Mouse (Mus musculus) ovary, adult 18-20 months (tissue): ENCODE data around the gene Foxc1.

ENCODE experiments used
- DNase-seq: peaks from one replicate; pipeline ENCODE4 v3.0.0; 2022; ENCODE audit warnings: low spot score, mixed read lengths

Foxc1 gene

DNA sequence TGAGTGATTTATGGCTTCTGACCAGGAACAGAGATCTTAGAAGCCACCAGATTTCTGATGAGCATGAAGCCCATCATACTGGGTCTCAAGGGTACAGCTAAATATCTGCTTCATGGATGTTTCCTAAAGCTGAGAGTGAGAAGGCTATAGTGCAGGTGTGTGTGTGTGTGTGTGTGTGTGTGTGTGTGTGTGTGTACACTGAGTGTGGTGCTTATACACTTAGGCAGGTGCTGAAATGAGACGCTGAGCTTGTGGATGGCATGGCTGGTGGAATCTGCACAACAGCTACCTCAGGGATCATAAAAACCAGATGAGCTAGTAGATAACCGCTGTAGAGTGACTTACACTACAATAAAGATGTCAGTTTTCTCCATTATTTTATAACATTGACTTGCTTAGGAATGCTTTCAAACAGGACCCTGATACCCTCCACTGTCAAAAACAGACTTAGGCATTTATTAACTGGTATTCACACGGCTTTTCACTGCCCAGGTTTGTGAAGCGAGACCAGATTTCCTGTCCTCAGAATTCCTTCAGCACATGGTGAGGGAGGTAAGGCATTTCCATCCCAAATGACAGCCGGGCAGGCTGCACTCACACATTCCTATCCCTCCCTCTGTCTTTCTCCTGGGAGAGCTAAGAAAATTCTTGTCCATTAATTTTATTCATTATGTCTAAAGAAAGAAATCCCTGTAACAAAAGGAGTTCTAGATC lies 43.0 kb downstream of the Foxc1 start:
- no peak for DNase-seq

GRCm38 (mm10) chr13:31853564-31853963 lies 47.1 kb downstream of the Foxc1 start:
- DNase-seq: no peak

DNA sequence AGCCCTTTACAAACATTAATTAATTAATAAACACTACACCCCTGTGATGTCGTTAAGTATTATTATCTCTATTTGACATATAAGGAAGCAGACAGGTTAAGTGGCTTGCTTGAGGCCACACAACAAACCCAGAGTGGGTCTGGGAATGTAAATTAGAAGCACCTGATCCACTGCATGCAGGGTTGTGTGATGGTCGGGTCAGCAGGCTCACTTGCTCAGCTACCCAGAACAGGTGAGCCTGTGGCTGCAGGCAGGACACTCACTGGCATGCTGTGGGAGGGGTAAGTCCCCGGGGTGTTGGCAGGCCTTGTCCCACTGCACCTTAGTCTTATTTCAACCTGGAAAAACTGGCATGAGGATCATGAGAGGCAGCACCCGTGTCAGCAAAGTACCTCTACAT lies 47.6 kb downstream of the Foxc1 start:
- DNase-seq: no peak

- no peak for DNase-seq
These were observed 53.8 kb downstream of the Foxc1 start for GRCm38 (mm10) chr13:31860200-31860599.
